Mouse (Mus musculus): Measurements from ENCODE around the gene Sphkap.

DNA sequence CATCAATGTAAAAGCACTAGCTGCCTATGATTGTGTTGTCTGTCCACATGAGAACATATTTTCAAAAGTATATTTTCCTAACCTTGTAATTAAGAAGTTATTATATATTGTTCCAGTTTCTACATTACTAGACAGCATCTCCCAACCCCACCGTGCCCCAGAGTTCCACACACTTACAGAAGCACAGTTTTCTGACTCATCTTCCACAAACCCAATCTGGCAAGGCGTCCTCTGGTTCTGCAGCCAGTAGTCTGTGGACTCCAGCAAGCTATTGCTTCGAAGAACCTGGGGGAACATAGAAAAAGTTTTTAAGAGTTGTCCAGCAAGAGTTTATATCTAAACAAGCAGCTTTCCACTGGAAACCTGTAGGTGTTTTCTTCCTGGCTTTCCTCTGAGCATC is 68.6 kb downstream of the Sphkap start:
- TF ChIP-seq CTCF (IDR thresholded peaks at IDR 0.05) (no peak), EP300 (IDR thresholded peaks at IDR 0.05) (no peak)
